Mouse (Mus musculus) liver, embryonic 12.5 days (tissue): ENCODE measurements around the gene Trp53i13. TPM values are rescaled to one million over a fixed set of nuclear protein-coding genes. Genes with fewer than 3 reads are reported as not detected.

Experiments used
- ATAC-seq: fragments of 200-750 bp; cut with Nextera tagmentation; 2 replicates; pipeline ENCODE4 v1.8.0; 2017; ENCODE audit warnings: moderate number of reproducible peaks, mild to moderate bottlenecking, moderate library complexity
- H3K27ac ChIP-seq: fragments of 300-500 bp; sonication (generic); 2 replicates; pipeline ENCODE4 v1.5.1; 2016; ENCODE audit warnings: mild to moderate bottlenecking
- H3K27me3 ChIP-seq: fragments of 300-500 bp; sonication (generic); replicated peaks from 2 replicates; pipeline ENCODE4 v1.6.1; 2016; ENCODE audit warnings: mild to moderate bottlenecking, moderate library complexity
- H3K36me3 ChIP-seq: fragments of 300-500 bp; sonication (generic); 2 replicates; pipeline ENCODE4 v1.6.1; 2016; ENCODE audit warnings: mild to moderate bottlenecking, moderate library complexity
- H3K4me1 ChIP-seq: fragments of 300-500 bp; sonication (generic); 2 replicates; pipeline ENCODE4 v1.6.1; 2016
- H3K4me2 ChIP-seq: fragments of 300-500 bp; sonication (generic); 2 replicates; pipeline ENCODE4 v1.6.1; 2016; ENCODE audit warnings: mild to moderate bottlenecking, moderate library complexity
- H3K4me3 ChIP-seq: fragments of 300-500 bp; sonication (generic); 2 replicates; pipeline ENCODE4 v1.5.1; 2016; ENCODE audit warnings: mild to moderate bottlenecking, moderate library complexity
- H3K9ac ChIP-seq: fragments of 300-500 bp; sonication (generic); 2 replicates; pipeline ENCODE4 v1.6.1; 2016; ENCODE audit warnings: mild to moderate bottlenecking, moderate library complexity
- H3K9me3 ChIP-seq: fragments of 300-500 bp; sonication (generic); replicated peaks from 2 replicates; pipeline ENCODE4 v1.6.1; 2016; ENCODE audit warnings: mild to moderate bottlenecking, moderate library complexity
- WGBS: fragments of 180-500 bp; shearing (Covaris S2); methylation state at CpG from one replicate; pipeline ENCODE4 v1.1.7; 2016; ENCODE audit not compliant: insufficient replicate concordance; 5-methylcytosine and 5-hydroxymethylcytosine counted together
- polyA plus RNA-seq: library from polyadenylated mRNA; unstranded; fragments of >200 nt; fragmentation: Nextera tagmentation; extraction: Ambion mirVana; gene quantifications from 2 replicates; pipeline ENCODE4 v1.2.1, GENCODE M21; 2016

Trp53i13 gene
- polyA plus RNA-seq, 1 experiment from 2014 or later: 9.3 TPM

DNA sequence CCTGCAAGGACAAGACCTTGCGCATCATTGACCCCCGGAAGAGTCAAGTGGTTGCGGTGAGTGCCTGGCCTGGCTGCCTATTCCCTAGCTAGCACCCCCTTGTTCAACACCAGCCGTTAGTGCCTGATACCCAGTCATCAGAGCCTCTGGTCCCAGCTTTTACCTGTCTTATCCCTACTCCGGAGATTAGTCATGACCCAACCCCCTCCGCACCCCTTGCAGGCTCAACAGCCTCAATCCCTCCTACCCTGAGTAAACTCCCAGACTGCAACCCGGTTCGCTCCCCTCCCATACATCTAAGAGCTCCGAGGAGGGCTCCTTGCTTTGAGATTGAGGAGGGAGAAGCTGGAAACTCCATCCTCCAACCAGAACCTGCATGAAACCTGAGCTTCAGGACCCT, 49.2 kb downstream of the Trp53i13 start:
- WGBS: 33% methylated on average over 9 of the region's 9 CpGs
- Histone ChIP-seq H3K4me2 (peak overlapping the region; percentile 54), H3K4me1 (peaks cover 28% of the 10 kb centered on the region), H3K4me3 (no peak overlapping the region), H3K27ac (no peak overlapping the region), H3K27me3 (peaks cover 79% of the 10 kb centered on the region), H3K36me3 (peaks cover 5% of the 10 kb centered on the region; the same call in 1 of the 2 replicates), H3K9me3 (no peaks in the 10 kb centered on the region), H3K9ac (no peak overlapping the region)
- no peak for ATAC-seq

DNA sequence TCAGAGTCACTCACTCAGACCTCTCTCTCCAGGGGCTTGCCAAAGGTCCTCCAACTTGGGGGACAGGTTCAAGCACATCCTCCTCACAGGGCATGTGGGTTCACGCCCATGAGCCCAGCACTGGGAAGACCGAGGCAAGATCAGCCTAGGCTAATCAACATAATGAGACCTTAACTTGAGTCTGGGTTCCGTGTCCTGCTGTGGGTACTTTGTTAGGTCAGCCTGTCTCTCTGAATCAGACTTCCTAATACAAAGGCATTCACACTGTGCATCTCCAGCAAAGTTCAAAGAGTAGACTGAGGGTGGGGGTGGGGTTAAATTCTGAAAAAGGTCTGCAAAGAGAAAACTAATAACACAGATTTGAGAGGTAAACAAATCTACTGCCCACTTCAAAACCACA, 50.7 kb downstream of the Trp53i13 start:
- no peak for ATAC-seq
- 58% methylated on average over 3 of the region's 3 CpGs for WGBS
- Histone ChIP-seq H3K27me3 (peaks cover 93% of the 10 kb centered on the region), H3K4me3 (no peak overlapping the region), H3K9ac (no peak overlapping the region), H3K27ac (no peak overlapping the region), H3K36me3 (no peaks in the 10 kb centered on the region), H3K4me1 (peaks cover 28% of the 10 kb centered on the region), H3K9me3 (no peaks in the 10 kb centered on the region), H3K4me2 (no peak overlapping the region)

DNA sequence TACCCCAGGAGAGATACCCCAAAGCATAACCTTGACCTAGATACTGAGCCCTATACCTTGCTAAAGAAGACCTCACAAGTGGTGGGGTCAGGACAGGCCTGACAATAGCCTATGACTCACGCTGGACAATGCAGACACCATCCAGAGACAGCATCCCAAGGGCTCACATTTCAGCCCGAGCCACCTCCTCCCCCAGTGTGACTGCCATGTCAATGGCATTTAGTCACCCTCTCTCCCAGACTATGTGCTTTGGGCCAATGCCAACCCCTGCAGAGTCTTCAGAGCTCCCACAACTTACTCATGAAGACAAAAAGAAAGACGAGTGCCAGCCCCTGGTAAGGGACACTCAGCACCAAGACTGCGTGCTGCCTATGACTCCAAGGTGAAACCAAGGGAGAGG, 51.1 kb downstream of the Trp53i13 start:
- H3K9me3 ChIP-seq: no peaks in the 10 kb centered on the region
- no peak for ATAC-seq
- H3K27me3 ChIP-seq: peaks cover 96% of the 10 kb centered on the region
- 48% methylated on average over 4 of the region's 4 CpGs for WGBS
- H3K4me3 ChIP-seq: no peak overlapping the region
- no peak overlapping the region for H3K4me2 ChIP-seq
- H3K4me1 ChIP-seq: peaks cover 28% of the 10 kb centered on the region
- H3K36me3 ChIP-seq: no peaks in the 10 kb centered on the region
- no peak overlapping the region for H3K9ac ChIP-seq
- no peak overlapping the region for H3K27ac ChIP-seq

DNA sequence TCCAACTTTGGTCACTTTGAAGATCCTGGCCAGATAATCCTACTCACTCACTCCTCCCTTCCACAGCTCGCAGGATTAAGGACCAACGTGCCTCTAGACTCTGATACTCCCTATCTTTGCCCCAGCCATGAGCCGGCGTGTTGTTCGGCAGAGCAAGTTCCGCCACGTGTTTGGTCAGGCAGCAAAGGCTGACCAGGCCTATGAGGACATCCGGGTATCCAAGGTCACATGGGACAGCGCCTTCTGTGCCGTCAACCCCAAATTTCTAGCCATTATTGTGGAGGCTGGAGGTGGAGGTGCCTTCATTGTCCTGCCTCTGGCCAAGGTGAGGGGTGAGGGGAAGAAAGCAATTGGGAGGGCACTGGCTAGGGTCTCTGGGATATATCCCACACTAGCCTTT, 52.0 kb downstream of the Trp53i13 start:
- no peak overlapping the region for H3K4me3 ChIP-seq
- 54% methylated on average over 10 of the region's 10 CpGs for WGBS
- H3K9me3 ChIP-seq: no peaks in the 10 kb centered on the region
- ATAC-seq: no peak
- H3K27me3 ChIP-seq: peaks cover 93% of the 10 kb centered on the region
- no peak overlapping the region for H3K4me2 ChIP-seq
- H3K36me3 ChIP-seq: no peaks in the 10 kb centered on the region
- no peak overlapping the region for H3K9ac ChIP-seq
- H3K27ac ChIP-seq: no peak overlapping the region
- H3K4me1 ChIP-seq: peaks cover 28% of the 10 kb centered on the region

DNA sequence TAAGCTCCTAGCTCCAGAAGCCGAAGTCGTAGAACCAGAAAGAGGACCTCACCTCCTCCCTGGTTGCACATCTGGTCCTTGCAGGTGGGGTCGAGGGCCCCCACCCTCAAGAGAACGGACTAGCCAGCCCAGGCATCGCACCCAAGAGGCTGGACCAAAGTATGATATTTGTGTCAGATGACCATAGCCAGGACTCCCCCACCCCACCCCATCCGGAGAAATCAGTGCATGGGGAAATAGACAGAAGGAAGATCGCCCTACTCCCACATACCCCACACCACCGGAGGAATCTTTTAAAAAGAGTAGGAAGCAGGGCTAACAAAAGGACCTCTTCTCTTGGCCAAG, 52.7 kb downstream of the Trp53i13 start:
- Histone ChIP-seq H3K9me3 (no peaks in the 10 kb centered on the region), H3K27ac (no peak overlapping the region), H3K4me2 (peak overlapping the region; percentile 88), H3K9ac (no peak overlapping the region), H3K36me3 (no peaks in the 10 kb centered on the region), H3K27me3 (peaks cover 86% of the 10 kb centered on the region), H3K4me1 (peaks cover 28% of the 10 kb centered on the region), H3K4me3 (peak overlapping the region; percentile 59)
- no peak for ATAC-seq
- 39% methylated on average over 8 of the region's 8 CpGs for WGBS

DNA sequence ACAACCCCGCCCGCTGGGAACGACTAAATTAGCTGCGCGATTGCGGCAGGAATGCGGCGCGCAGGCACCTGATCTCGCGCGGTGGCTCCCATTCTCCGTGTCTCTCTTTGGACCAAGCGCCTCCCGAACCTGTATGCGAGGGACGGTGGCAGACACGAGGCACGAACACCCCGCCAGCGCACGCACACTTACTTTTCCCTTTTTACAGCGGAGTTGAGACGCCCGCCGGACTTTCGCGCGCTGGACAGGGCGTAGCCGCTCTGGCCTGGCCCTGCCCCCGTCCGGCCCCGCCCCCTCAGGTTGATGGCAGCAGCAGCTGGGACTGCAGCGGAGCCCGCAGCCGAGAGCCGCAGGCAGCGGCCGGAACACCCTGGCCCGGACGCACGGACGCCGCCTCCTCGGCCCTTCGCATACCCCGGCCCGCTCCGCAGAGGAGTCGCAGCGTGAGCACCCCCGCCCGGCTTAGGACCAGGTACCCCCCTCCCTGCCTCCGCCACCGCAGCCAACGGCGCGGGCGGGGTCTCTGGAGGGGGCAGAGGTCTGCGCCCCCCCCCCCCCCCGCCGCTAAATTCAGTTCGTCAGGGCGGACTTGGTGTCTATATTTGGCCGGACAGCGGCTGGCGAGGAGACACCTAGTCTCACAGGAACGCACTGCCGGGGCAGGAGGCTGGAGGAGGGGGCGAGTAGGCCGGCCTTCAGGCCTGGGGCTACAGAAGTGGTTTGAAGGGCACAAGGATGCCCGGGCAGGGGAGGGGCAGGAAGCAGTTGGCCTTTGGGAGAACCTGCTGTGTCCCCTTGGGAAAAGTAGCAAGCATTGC, 53.3 kb downstream of the Trp53i13 start, which contains the start of gene Coro6:
TSS of gene Coro6 (plus strand) at position 129 of the 818 bp plus-strand sequence.
- Histone ChIP-seq H3K4me3 (peak within 1 kb of the TSS; percentile 59), H3K9ac (peak within 1 kb of the TSS; percentile 43), H3K36me3 (no peaks in the 10 kb centered on the region), H3K27ac (no peak within 1 kb of the TSS), H3K4me2 (peak within 1 kb of the TSS; percentile 88), H3K4me1 (peaks cover 22% of the 10 kb centered on the region), H3K9me3 (no peaks in the 10 kb centered on the region), H3K27me3 (peaks cover 80% of the 10 kb centered on the region)
- ATAC-seq: no peak
- 1% methylated on average over 71 of the region's 73 CpGs for WGBS

DNA sequence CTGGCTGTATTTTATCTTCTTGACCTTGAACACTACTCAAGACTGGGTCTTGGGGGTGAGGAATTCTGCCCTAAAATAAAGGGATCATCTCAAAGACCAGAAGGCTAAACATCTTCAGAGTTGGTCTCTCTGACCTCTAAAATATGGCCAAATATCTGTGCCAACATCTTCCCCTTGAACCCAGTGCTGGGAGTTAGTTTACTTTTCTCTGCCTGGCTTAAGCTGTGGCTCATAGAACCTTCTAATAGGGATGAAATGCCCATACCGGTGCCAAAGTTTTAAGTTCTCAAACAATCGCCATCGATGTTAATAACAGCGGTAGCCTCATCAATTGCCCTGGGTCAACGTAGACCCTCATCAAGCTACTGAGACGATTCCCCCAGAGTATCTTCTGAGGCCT, 53.9 kb downstream of the Trp53i13 start:
- Histone ChIP-seq H3K4me1 (peaks cover 16% of the 10 kb centered on the region), H3K9ac (peak overlapping the region; percentile 43), H3K4me3 (peak overlapping the region; percentile 59), H3K27me3 (peaks cover 74% of the 10 kb centered on the region), H3K4me2 (peak overlapping the region; percentile 88), H3K9me3 (no peaks in the 10 kb centered on the region), H3K27ac (no peak overlapping the region), H3K36me3 (0 out of 2 replicates have a peak, but pooled peaks cover 1% of the 10 kb centered on the region)
- 6% methylated on average over 6 of the region's 6 CpGs for WGBS
- no peak for ATAC-seq

Other genes starting within 250 kb of the Trp53i13 start
- not detected in 2 replicates for gene Coro6, start 53.6 kb downstream of the Trp53i13 start, polyA plus RNA-seq
- 2.1 and 2.5 TPM in 2 replicates for gene Ankrd13b, start 26.3 kb downstream of the Trp53i13 start, polyA plus RNA-seq
- 3.1 and 3.2 TPM in 2 replicates for gene Git1, start 22.4 kb downstream of the Trp53i13 start, polyA plus RNA-seq
- gene Abhd15, start 859 bp downstream of the Trp53i13 start, polyA plus RNA-seq: 3.0 and 3.6 TPM in 2 replicates
- gene Gm10392, start 3.2 kb upstream of the Trp53i13 start, polyA plus RNA-seq: 0.12 and 0.19 TPM in 2 replicates
- 6.1 and 6.7 TPM in 2 replicates for gene Taok1, start 91.8 kb upstream of the Trp53i13 start, polyA plus RNA-seq
- 2.7 and 3.2 TPM in 2 replicates for gene Nufip2, start 170.2 kb upstream of the Trp53i13 start, polyA plus RNA-seq
- gene Cryba1, start 209.3 kb upstream of the Trp53i13 start, polyA plus RNA-seq: not detected in 2 replicates
- gene Myo18a, start 247.3 kb upstream of the Trp53i13 start, polyA plus RNA-seq: 28.8 and 30.3 TPM in 2 replicates